Mouse (Mus musculus): ENCODE measurements around the gene Tmub1.

Tmub1 gene

DNA sequence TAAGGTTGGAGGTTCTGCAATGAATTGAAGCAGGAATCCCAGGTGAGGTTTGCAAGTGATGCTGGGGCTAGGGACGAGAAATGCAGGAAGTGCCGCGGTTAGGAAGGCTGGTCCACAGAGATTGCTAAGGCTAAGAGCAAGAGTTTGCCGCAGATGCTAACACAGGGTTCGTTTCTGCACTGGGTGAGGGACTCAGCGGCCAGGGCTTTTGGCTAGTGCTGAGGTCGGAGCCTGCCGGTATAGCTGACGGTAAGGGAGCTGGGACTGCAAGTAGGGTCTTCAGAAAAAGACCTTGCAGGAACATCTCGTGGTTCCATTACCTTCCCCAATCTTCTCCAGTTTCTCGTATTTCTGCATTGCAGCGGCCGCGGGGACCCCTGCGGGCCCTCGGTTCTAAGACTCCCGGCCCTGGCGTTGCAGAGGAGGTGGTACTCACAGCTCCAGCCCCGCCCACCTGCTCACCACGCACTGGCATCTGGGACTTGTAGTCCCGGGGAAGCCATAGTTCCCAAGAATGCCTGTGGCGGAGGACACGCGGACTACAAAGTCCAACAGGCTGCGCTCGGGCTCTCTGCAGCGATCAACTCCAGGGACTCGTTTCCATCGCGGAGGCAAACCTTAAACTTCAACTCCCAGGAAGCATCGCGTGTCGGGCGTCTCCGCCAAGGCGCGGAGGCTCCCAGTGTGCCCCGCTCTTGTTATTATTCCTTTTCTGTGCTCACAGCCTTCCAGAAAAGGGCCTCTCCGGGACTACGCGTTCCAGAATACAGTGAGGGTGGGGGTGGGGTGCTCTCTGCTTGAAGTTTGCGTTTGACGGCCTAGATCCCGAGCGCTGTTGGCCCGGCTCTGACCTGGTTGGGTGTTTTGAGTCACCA is 24.3 kb downstream of the Tmub1 start, which contains the start of the genes Cdk5 and Slc4a2:
Cdk5 (minus strand) TSS at position 402 of the 875 bp plus-strand sequence.
Slc4a2 (plus strand) TSS at position 709 of the 875 bp plus-strand sequence.
- peak; percentile 99 to 100 for DNase-seq

DNA sequence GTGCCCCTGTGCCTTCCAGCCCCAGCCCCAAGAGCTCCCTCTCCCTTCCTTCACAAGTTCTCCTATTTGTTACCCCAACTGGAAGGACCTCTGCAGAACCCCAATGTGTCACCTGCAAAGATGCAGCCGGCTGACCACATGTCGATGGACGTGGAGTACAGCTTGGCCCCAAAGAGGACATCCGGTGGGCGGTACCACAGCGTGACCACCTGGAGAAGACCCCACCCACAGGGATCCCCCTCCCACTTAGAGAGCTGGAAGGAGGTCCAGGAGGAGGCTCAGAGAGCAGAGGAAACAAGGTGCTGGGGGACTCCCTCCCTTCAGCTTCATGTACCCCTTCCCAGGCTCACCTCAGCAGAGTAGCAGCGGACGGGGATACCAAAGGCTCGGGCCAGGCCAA is 27.3 kb downstream of the Tmub1 start:
- no peak for DNase-seq

DNA sequence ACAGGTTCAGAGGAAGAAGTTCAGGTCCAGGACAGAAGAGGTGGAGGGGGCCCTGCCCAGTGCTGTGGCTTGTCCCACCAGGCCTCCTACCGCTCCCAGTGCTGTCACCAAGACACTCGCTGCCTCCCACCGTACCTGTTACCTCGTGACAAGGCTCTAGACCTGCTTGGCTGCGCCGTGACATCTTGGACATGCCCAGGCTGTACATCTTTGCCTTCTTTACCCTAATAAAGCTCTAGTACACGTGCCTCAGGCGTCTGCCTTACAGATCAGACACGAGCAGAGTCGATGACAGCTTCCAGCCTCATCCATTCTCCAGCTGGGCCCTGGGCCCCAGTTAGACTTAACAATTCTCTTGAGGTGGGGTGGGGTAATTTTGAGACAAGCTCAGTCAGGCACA is 30.1 kb downstream of the Tmub1 start:
- no peak for DNase-seq

DNA sequence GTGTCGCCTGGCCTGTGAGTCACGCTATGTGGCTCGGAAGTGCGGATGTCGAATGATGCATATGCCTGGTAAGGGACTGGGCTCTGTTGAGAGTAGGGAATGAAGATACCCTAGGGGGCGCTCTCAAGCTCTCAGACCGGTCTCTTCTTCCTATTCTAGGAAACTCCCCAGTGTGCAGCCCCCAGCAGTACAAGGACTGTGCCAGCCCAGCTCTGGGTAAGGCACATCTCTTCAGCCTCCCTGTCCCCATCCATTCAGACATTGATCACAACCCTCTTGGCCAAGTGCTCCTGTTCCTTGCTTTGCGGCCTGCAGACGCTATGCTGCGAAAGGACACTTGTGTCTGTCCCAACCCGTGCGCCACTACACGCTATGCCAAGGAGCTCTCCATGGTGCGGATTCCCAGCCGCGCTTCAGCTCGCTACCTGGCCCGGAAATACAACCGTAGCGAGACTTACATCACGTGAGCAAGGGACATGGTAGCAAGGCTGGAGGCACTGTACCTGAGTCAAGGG is 31.4 kb downstream of the Tmub1 start:
- DNase-seq, result peak; percentile 78 to 81

DNA sequence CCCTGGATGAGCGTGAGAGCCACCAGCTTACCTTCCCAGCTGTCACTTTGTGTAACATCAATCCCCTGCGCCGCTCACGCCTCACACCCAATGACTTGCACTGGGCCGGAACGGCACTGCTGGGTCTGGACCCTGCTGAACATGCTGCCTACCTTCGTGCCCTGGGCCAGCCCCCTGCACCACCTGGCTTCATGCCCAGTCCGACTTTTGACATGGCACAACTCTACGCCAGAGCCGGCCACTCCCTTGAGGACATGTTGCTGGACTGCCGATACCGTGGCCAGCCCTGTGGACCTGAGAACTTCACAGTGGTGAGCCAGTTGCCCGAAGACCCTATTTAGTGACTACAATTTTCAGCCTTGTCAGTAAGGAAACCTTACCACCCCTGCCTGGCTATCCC is 33.7 kb downstream of the Tmub1 start:
- peak in 1 of 2 experiments; percentile 32 for DNase-seq

DNA sequence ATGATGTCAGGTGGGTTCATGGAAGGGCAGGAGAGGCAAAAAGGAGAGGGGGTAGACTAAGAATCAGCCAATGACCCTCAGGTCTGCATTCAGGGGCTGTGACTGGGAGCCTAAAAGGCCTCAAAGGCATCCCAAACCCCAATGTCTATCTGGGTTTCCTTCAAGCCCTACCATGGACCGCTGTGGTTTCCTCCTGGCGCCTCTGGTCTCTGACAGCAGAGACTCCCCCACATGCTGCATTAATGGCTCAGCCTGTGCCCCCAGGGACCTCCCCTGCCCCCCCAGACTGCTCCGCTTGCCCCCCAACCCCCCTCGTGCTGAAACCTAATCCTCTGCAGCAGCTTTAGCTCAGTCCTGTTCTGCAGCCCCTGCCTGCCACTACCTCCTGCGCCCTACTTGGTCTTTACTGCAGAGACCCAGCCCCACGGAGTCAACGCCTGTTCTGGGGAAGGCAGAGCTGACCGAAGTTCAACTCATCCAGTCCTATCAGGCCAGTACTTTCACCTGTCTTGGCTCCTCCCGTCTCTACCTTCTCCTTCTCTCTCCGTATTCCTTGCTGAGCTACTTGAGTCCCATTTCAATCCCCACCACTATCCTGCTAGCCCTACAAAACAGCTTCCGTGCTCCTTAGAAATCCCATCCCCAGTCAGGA is 34.5 kb downstream of the Tmub1 start, which contains the start of gene Asic3:
Asic3 (plus strand) TSS at position 351 of the 652 bp plus-strand sequence.
- peak; percentile 40 to 46 for DNase-seq

DNA sequence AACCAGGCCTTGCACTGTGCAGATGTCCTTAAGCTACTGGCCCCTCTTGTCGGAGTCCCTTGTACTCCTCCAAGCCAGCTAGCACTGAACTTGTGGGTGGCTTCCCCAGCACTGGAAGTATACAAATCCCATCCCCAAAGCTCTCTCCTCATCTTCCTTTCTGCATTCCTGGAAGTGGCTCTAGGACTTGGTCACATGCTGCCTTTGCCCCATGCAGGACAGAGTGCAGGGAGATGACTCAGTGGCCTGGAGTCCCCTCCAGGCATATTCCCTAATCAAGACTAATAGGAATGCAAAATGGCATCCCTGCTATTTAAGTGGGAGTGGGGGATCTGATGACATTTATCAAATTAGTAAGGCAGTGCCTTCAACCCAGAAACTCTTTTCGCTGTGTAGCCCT is 35.6 kb downstream of the Tmub1 start:
- DNase-seq, result no peak

DNA sequence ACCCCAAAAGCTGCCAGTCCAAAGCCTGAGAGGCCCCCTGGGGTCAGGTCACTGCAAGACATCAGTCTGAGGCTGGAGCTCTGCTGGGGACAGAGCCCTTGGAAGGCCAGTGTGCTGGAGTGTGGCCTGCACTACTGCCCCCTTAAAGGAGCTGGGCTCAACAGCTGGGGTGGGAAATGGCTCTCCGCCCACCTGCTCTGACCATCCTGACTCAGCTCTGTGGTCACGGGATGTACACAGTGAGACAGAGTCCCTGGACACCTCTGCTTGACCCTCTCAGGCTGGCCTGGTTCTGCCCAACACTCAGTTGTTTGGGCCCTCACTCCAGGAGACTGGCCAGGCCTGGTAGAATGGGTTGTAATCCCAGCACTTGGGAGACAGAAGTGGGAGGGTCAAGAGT is 38.2 kb downstream of the Tmub1 start:
- DNase-seq, result no peak

DNA sequence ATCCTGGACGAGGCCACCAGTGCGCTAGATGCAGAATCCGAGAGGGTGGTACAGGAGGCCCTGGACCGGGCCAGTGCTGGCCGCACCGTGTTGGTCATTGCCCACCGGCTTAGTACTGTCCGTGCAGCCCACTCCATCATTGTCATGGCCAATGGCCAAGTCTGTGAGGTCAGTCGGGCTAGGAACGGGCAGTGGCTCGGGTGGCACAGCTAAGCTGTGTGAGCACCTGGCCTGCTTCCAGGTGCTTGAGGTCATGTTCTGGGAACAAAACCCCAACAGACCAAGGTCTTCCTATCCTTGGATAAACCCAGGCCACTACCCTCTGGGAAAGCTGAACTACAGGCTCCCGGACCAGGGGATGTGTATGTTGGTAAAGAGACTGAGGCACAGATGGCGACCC is 39.0 kb downstream of the Tmub1 start:
- peak in 1 of 2 experiments; percentile 61 for DNase-seq

DNA sequence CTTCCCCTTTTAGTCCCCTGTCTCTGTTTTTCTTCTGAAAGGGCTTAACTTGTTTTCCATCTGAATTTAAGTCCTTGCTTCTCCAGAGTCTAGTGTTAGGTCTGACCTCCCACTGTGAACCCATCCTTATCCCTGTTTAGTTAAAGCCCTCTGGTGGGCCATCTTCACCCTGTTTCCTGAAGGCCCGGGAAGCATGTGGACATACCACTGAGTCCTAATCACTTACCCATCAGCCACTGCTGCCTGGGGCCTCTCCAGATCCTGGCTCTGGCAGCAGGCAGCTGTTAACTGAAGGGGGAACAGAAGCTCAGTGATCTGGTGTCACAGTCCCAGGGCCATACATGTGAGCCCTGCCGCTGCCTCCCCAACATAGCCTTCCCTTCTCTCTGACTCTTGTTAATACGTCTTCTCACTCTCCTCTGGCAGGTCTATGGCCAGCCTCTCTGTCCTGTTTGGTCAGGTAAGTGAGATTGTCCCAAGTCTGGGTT is 42.2 kb downstream of the Tmub1 start:
- DNase-seq, result no peak

DNA sequence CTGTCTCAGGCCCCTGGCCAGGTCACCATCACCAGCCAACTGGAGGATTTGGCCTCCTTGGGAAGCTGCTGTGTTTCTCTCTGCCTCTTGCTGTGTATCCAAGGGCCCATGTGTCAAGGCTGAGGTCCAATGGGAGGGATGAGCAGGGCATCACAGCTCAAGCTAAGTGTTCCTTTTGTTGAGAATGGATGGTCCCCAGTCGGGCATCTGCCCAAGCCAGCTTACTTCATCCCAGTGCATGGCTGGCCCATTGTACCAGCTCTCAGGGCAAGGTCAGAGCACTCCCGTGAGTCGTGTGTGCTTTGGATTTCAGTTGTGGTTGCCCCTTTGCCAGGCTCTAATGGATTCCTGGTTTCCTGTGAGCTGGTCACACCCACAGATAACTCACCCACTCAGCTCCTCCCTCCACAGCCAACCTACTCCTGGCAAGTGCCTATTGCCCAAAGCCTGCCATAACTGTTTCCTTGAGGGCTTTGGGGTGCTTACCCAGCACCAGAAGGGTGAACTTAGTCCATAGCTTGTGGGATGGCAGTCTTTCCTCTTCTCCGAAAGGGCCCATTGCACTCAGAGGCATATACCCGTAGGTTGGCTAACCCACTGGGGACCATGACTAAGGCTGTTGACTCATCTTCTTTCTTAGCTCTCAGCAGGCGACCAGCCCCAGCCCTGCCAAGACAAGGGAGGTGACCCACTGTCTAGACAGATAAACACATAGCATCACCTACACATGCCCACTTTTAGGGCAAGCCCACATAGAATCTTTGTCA is 42.9 kb downstream of the Tmub1 start:
- DNase-seq, result no peak

DNA sequence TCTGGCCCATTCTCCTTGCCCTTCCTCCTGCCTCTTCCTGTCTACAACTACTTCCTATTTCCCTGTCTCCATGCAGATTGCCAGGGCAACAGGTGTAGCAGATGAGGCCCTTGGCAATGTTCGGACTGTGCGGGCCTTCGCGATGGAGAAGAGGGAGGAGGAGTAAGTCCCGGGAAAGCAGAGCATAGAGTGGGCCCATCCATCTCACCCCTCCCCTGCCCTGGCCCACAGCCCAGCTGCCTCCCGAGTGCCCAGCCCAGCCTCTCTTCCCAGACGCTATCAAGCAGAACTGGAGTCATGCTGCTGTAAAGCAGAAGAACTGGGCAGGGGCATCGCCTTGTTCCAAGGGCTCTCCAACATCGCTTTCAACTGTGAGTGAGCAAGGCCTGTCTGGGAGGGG is 45.7 kb downstream of the Tmub1 start:
- DNase-seq, result no peak

DNA sequence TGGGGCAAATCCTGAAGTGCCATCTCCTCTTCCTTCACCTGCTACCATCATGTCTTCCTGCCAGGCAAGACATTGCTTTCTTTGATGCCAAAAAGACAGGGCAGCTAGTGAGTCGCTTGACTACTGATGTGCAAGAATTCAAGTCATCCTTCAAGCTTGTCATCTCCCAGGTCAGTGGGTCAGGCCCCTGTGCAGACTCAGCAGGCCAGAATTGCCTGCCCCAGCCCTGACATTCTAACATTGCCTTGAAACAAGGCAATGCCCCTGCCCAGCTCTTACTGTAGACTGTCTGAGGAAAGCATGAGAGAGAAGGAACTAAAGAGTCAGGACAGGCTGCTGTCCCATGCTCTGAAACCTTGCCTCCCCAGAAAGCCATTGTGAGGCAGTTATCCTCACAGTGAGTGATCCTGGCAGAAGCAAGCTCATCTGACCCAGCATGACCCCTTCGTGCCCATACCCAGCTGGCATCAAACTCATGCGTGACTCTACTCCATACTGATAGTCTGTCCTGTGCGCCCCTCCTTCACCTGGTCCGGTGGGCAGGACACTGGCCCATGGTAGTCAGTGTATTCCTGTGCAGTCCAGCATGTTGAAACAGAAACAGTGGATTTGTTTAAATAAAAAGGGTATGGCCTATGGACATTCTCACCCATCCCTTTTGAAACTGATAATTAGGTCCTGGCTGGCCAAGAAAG is 46.6 kb downstream of the Tmub1 start:
- no peak for DNase-seq

DNA sequence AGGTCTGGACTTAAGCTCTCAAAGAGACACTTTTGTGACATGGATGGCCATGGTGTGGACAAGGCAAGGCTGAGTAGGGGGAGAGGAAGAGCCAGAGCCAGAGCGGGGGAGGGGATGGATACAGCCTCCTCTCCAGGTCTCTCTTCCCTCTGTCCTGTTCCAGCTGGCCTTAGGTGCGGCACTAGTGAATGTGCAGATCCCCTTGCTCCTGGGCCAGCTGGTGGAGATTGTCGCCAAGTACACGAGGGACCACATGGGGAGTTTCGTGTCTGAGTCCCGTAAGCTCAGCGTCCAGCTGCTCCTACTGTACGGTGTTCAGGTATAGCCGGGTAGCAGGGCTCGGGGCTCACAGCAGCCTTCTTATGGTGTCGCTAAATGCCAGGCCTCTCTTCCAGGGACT is 47.3 kb downstream of the Tmub1 start:
- DNase-seq, result no peak

DNA sequence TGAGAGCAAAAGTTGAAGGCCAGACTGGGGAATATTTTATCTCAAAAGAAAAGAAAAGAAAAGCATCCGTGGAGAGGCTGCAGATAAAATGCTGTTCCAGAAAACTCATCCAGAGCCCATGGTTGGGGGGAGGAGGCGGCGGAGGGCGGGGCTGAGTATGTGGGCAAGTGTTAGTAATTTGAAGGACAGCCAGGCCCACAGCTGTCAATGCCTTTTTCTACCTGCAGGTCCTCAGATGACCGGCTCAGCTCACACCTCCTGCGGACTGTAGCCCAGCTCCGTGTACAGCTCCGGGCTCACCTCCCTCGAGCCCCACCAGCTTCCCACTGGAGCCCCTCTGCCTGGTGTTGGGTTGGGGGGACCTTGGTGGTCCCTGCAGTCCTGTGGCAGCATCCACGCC is 48.0 kb downstream of the Tmub1 start:
- DNase-seq, result no peak

DNA sequence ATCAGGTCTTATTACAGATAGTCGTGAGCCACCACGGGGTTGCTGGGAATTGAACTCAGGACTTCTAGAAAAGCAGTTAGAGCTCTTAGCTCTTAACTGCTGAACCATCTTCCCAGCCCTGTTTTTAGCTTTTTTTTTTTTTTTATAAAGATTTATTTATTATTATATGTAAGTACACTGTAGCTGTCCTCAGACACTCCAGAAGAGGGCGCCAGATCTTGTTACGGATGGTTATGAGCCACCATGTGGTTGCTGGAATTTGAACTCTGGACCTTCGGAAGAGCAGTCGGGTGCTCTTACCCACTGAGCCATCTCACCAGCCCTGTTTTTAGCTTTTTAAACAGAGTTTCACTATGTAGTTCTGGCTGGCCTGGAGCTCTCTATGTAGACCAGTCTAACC is 51.4 kb downstream of the Tmub1 start:
- peak in 1 of 2 experiments; percentile 25 for DNase-seq

Measured in kidney, postnatal 36 days (tissue).